Mouse (Mus musculus) cortical plate, adult 2 months (tissue): ENCODE results near the gene Clec1a.
"Not testable (repeated sequence)": the region's sequence is repeated elsewhere in the genome, so short reads cannot be mapped to it uniquely, and the experiment has no call there.

Experiments used
- CTCF ChIP-seq: fragments of 200-500 bp; IDR thresholded peaks from 2 replicates; pipeline ENCODE4 v1.5.1; 2011; ENCODE audit warnings: mild to moderate bottlenecking, control low read depth, low read length; ENCODE audit not compliant: insufficient read depth; ENCODE audit errors: extremely low read depth
- POLR2A ChIP-seq: fragments of 200-500 bp; IDR thresholded peaks from 2 replicates; pipeline ENCODE4 v1.6.1; 2011; ENCODE audit warnings: mild to moderate bottlenecking, low read length, control low read depth; ENCODE audit not compliant: insufficient read depth; ENCODE audit errors: extremely low read depth

- TF ChIP-seq CTCF, POLR2A: not testable (repeated sequence)
These were observed 47.7 kb upstream of the Clec1a start for GRCm38 (mm10) chr6:129499516-129499915.
